Mouse (Mus musculus) c-Kit-positive CD71-negative TER-119-negative erythroid progenitor cells, embryonic 14.5 days (primary cell): ENCODE results near the gene Maf.

Experiments
- DNase-seq: peaks from one replicate; pipeline ENCODE4 v3.0.0-alpha.2; 2013; ENCODE audit warnings: low read depth

Maf gene

DNA sequence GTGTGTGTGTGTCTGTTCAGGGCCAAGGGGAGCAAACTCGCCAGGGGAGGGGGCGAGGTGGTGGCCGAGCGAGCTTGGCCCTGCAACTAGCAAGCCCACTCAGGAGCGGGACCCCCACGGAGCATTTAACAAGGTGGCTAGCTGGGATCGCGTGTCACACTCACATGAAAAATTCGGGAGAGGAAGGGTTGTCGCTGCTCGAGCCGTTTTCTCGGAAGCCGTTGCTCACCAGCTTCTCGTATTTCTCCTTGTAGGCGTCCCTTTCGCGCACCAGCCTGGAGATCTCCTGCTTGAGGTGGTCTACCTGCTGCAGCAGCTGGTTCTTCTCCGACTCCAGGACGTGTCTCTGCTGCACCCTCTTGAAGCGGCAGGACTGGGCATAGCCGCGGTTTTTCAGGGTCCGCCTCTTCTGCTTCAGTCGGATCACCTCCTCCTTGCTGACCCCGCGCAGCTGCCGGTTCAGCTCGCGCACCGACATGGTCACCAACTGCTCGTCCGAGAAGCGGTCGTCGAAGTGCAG is 1.9 kb downstream of the Maf start:
- no peak for DNase-seq

DNA sequence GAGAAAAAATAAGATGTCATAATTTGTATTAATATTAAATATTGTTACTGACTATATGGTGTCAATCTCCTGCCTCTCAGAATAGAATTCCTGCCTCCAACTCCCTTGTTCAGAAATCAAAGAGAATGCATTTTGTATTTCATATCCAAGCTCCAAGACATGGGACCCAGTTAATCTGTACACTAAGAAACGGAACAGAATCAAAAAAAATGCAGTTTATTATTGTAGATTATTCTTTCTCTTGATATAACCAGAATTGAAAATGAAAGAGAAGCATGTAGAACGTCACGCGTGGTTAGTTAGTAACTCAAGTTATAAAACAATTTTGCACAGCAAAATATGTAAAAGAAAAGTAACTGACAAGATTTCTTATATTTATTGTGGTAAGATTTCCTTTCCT is 4.5 kb downstream of the Maf start:
- DNase-seq, result no peak

DNA sequence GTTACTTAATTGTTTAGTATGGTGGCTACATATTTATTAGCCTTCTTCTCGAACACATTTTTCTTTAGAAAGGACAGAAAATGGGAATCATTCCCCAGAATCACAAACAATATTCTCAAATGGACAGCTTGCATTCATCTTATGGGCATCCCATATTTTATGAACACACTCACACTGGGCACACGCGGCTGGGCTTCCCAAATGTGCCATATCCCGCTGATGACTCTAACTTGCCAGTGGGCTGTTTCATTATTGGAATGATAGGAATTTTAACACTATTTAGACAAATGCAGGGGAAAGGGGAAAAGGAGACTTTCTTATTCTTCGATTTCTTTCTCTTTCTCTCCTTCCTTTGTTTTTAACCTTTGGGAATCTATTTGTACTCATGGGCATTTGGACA is 6.6 kb downstream of the Maf start:
- no peak for DNase-seq

GRCm38 (mm10) chr8:115699151-115699550 is 8.4 kb downstream of the Maf start:
- no peak for DNase-seq

GRCm38 (mm10) chr8:115697410-115697809 is 10.2 kb downstream of the Maf start:
- DNase-seq, result no peak

GRCm38 (mm10) chr8:115696661-115697060 is 10.9 kb downstream of the Maf start:
- no peak for DNase-seq

- DNase-seq, result no peak
Measured at GRCm38 (mm10) chr8:115687349-115687748, 20.2 kb downstream of the Maf start.

GRCm38 (mm10) chr8:115683309-115683708 is 24.3 kb downstream of the Maf start:
- no peak for DNase-seq

DNA sequence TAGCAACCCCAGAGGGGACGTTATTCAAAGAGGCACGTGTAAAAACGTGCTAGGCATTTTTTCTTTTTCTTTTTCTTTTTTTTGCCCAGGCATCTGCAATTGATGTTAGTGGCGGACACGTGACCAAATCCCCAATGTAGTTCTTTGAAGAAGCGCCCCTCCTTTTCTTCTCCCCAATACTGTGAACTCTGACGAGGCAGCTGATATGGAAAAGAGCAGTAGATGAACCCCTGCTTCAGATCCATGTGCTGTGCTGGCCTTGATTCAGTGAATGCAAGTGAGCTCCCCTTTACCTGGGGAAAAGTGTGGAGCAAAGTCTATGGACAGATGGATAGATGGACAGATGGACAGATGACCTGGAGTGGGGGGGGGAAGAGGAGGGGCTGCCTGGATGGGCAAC is 28.1 kb downstream of the Maf start:
- DNase-seq, result no peak

- no peak for DNase-seq
Measured at GRCm38 (mm10) chr8:115664866-115665265, 42.7 kb downstream of the Maf start.

DNA sequence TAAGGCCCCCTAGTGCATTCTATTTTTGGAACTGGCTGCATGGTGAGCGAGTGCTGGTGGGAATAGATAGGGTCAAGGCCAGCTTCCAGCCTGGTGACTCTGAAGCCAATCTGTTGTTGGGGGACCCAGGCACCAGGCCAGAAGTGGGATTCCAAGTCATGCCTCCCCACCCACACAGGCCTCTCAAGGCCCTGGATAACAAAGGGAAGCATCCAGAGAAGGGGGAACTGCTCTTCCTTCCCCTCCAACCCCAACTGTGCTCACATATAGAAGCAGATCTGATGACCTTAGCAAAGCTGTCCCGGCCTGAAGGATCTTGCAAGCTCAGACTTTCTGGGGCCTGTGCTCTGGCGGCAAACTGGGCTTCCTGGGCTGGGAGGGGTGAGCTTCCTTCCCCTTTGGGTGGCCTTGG is 57.5 kb downstream of the Maf start:
- DNase-seq, result no peak

- DNase-seq, result no peak
Measured at GRCm38 (mm10) chr8:115645139-115645538, 62.5 kb downstream of the Maf start.

DNA sequence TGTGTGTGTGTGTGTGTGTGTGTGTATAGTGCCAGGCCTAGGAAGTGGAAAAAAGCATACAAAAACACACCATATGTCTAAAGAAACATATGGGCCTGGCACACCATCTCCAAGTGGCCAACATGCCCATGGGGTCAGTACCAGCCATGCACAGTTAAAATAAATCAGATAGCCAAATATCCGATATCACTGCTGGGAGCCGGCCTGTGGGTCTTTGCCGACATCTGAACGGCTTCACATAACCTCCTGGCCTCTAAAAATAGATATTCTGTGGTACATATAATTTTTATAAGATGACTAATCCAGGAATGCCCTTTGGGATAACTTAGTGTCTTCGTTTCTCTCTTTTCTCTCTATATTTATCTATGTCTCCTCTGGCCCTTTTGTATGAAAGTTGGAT is 65.7 kb downstream of the Maf start:
- no peak for DNase-seq

- no peak for DNase-seq
Measured at GRCm38 (mm10) chr8:115639951-115640350, 67.6 kb downstream of the Maf start.

DNA sequence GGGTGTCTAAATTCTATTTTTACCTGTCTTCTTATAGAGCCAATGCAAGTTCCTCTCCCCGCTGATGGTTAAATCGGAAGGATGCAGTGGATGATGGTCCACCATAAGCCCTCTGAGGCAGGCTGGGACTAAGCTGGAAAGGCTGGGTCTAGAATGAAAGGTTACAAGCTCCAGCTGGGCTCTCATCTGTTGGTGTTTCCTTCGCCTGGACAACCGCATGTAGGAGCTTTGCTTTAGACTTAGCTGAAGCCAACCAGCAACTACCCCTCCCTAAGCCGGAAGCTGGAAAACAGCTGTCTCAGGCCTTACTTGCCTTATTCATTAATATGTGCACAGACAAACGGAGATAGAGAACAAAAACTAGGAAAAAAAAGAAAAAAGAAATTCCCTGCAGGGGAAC is 70.8 kb downstream of the Maf start:
- no peak for DNase-seq
